Comparison of ENCODE assay signal across 8 mouse cellular contexts in the genomic region with DNA sequence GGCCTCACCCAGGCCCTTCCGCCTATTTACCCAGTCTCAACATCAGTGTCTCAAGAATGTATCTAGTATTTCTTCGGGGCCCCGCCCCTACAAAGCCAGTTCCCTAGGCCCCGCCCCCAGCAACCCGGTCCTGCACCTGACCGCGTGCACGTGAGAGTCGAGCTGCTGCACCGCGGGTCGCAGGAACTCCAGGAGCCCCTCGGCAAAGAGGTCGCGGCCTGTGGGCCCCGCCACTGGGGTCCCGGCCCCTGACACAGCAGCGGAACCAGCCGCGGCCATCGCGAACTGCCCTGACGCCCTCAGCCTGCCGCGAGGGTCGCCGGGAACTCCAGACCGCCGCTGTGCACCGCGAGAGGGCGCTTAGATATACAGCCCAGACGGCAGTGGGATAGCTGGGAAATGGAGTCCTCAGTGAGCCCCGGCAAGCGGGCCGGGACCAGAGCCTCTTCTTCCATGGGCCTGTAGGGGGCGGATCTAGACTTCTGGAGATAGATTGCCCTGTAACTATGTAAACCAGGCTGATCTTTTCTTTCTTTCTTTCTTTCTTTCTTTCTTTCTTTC. TPM values are rescaled to one million over a fixed set of nuclear protein-coding genes. Genes with fewer than 3 reads are reported as not detected.
DNase-seq lines count a peak whose midpoint lies in the region; ATAC-seq and TF ChIP-seq lines count a peak whose summit lies in the region.

A gene (minus strand): TSS at position 338 of the 561 bp plus-strand sequence.

- H3K36me3 ChIP-seq in CH12.LX (replicated peaks in 1 of 2; ENCODE audit: control insufficient read depth in 1 of 2, insufficient read depth in 1 of 2, low read length in 1 of 2): peaks cover 34 to 59% of the 10 kb centered on the region in 2 experiments
- H3K36me3 ChIP-seq in forebrain, embryonic 12.5 days (replicated peaks): peaks cover 42% of the 10 kb centered on the region
- H3K36me3 ChIP-seq in heart, postnatal 0 days (replicated peaks; ENCODE audit: control insufficient read depth, insufficient read depth, low read length): peaks cover 34% of the 10 kb centered on the region
- H3K36me3 ChIP-seq in liver, embryonic 16.5 days (ENCODE audit: control insufficient read depth, insufficient read depth): peaks cover 24% of the 10 kb centered on the region
- H3K36me3 ChIP-seq in neural tube, embryonic 13.5 days: peaks cover 47% of the 10 kb centered on the region
- peaks cover 2% of the 10 kb centered on the region; the same call in 1 of the 2 replicates for H3K36me3 ChIP-seq in testis, adult 2 months (ENCODE audit: control insufficient read depth, insufficient read depth, low read length)

- H3K9me3 ChIP-seq in CH12.LX (replicated peaks; ENCODE audit: low read length): no peaks in the 10 kb centered on the region
- H3K9me3 ChIP-seq in forebrain, embryonic 12.5 days: no peaks in the 10 kb centered on the region
- no peaks in the 10 kb centered on the region for H3K9me3 ChIP-seq in heart, postnatal 0 days (replicated peaks; ENCODE audit: control insufficient read depth, low read length)
- H3K9me3 ChIP-seq in liver, embryonic 16.5 days (replicated peaks; ENCODE audit: control insufficient read depth, low read length): no peaks in the 10 kb centered on the region
- no peaks in the 10 kb centered on the region for H3K9me3 ChIP-seq in neural tube, embryonic 13.5 days

- TF ChIP-seq POLR2A in CH12.LX (IDR thresholded peaks at IDR 0.05; ENCODE audit: low read depth, low read length): peak; percentile 86
- peak; percentile 86 for TF ChIP-seq POLR2A in testis, adult 2 months (IDR thresholded peaks at IDR 0.05; ENCODE audit: control insufficient read depth, low read depth, low read length)

- peak; percentile 24 to 89; a peak in 2 of 4 replicates for TF ChIP-seq CTCF in CH12.LX (conservative IDR thresholded peaks at IDR 0.05 in 1 of 2, IDR thresholded peaks at IDR 0.05 in 1 of 2; ENCODE audit: low read depth in 2 of 2, low read length in 2 of 2)
- TF ChIP-seq CTCF in heart, postnatal 0 days (IDR thresholded peaks at IDR 0.05; ENCODE audit: low read depth): peak; percentile 92
- peak; percentile 62; the same call in 1 of the 2 replicates for TF ChIP-seq CTCF in testis, adult 2 months (IDR thresholded peaks at IDR 0.05; ENCODE audit: control insufficient read depth, insufficient read depth, insufficient replicate concordance, low read depth, low read length)

- peak; percentile 98 for ATAC-seq in forebrain, embryonic 12.5 days (ENCODE audit: low FRiP score)
- ATAC-seq in heart, postnatal 0 days (ENCODE audit: insufficient read depth, low read depth): peak; percentile 99
- ATAC-seq in liver, embryonic 16.5 days (ENCODE audit: low read depth): peak; percentile 99
- ATAC-seq in neural tube, embryonic 13.5 days (ENCODE audit: low read depth): peak; percentile 98

- in situ Hi-C loops in CH12.LX (cut with MboI; ENCODE audit: low pct_ligation_motif_present, low pct_unique_long_range_greater_than_20kb, low sequenced_read_pairs): no loop called here

- peak within 1 kb of the TSS; percentile 44 for H3K27ac ChIP-seq in CH12.LX (ENCODE audit: insufficient read depth, low read depth)
- peak within 1 kb of the TSS; percentile 38; the same call in 1 of the 2 replicates for H3K27ac ChIP-seq in forebrain, embryonic 12.5 days
- peak within 1 kb of the TSS; percentile 82 for H3K27ac ChIP-seq in heart, postnatal 0 days (ENCODE audit: low read depth)
- peak within 1 kb of the TSS; percentile 79 for H3K27ac ChIP-seq in liver, embryonic 16.5 days (ENCODE audit: low read length)
- H3K27ac ChIP-seq in neural tube, embryonic 13.5 days (replicated peaks): peak within 1 kb of the TSS; percentile 61; the same call in 1 of the 2 replicates
- H3K27ac ChIP-seq in testis, adult 2 months (ENCODE audit: control insufficient read depth, insufficient read depth, low read depth, low read length): peak within 1 kb of the TSS; percentile 93

- dilution Hi-C loops in CH12.LX (cut with MboI; ENCODE audit: extremely low pct_ligation_motif_present, extremely low pct_unique_long_range_greater_than_20kb, low sequenced_read_pairs): no loop called here

- H3K4me3 ChIP-seq in CH12.LX (replicated peaks in 1 of 3; ENCODE audit: low read depth in 2 of 3, low read length in 2 of 3, poor library complexity in 1 of 3): peak within 1 kb of the TSS; percentile 67 to 79 (median 71)
- H3K4me3 ChIP-seq in forebrain, embryonic 12.5 days (replicated peaks): peak within 1 kb of the TSS; percentile 66
- peak within 1 kb of the TSS; percentile 95 for H3K4me3 ChIP-seq in heart, postnatal 0 days (ENCODE audit: low read depth, low read length)
- H3K4me3 ChIP-seq in liver, embryonic 16.5 days (ENCODE audit: low read depth, low read length): peak within 1 kb of the TSS; percentile 96
- peak within 1 kb of the TSS; percentile 62 for H3K4me3 ChIP-seq in neural tube, embryonic 13.5 days
- H3K4me3 ChIP-seq in testis, adult 2 months (ENCODE audit: control insufficient read depth, low read depth, low read length): peak within 1 kb of the TSS; percentile 96

- TF ChIP-seq RAD21 in CH12.LX (IDR thresholded peaks at IDR 0.05; ENCODE audit: low read depth, low read length): peak; percentile 41

- H3K9ac ChIP-seq in CH12.LX (ENCODE audit: insufficient read depth, low read depth): peak within 1 kb of the TSS; percentile 95
- H3K9ac ChIP-seq in forebrain, embryonic 12.5 days: peak within 1 kb of the TSS; percentile 72
- peak within 1 kb of the TSS; percentile 83 for H3K9ac ChIP-seq in heart, postnatal 0 days (replicated peaks; ENCODE audit: low read depth, low read length)
- peak within 1 kb of the TSS; percentile 89 for H3K9ac ChIP-seq in liver, embryonic 16.5 days (ENCODE audit: low read depth, low read length)
- peak within 1 kb of the TSS; percentile 78 for H3K9ac ChIP-seq in neural tube, embryonic 13.5 days

- peaks cover 7% of the 10 kb centered on the region; the same call in 1 of the 2 replicates for H3K79me2 ChIP-seq in CH12.LX (replicated peaks; ENCODE audit: control insufficient read depth, extremely low read depth, insufficient read depth, poor library complexity, severe bottlenecking)

- no peaks in the 10 kb centered on the region for H3K27me3 ChIP-seq in CH12.LX (replicated peaks)
- H3K27me3 ChIP-seq in forebrain, embryonic 12.5 days: no peaks in the 10 kb centered on the region
- H3K27me3 ChIP-seq in heart, postnatal 0 days (ENCODE audit: control insufficient read depth, insufficient read depth, low read length): no peaks in the 10 kb centered on the region
- no peaks in the 10 kb centered on the region for H3K27me3 ChIP-seq in liver, embryonic 16.5 days (ENCODE audit: control insufficient read depth, insufficient read depth, low read depth, low read length)
- H3K27me3 ChIP-seq in neural tube, embryonic 13.5 days: no peaks in the 10 kb centered on the region
- no peaks in the 10 kb centered on the region for H3K27me3 ChIP-seq in testis, adult 2 months (ENCODE audit: control insufficient read depth, insufficient read depth, low read length)

- peak within 1 kb of the TSS; percentile 87 for H3K4me2 ChIP-seq in CH12.LX (ENCODE audit: insufficient read depth, low read depth, poor library complexity, severe bottlenecking)
- H3K4me2 ChIP-seq in forebrain, embryonic 12.5 days: peak within 1 kb of the TSS; percentile 63
- peak within 1 kb of the TSS; percentile 82 for H3K4me2 ChIP-seq in heart, postnatal 0 days (ENCODE audit: low read depth, low read length)
- H3K4me2 ChIP-seq in liver, embryonic 16.5 days (ENCODE audit: low read depth, low read length): peak within 1 kb of the TSS; percentile 69
- peak within 1 kb of the TSS; percentile 72 for H3K4me2 ChIP-seq in neural tube, embryonic 13.5 days

- peak; percentile 96 for DNase-seq in CH12.LX (ENCODE audit: extremely low read depth)
- DNase-seq in c-Kit-positive CD71-positive TER-119-negative erythroid progenitor cells, embryonic 14.5 days (ENCODE audit: low read depth): peak; percentile 93
- peak; percentile 97 for DNase-seq in heart, postnatal 0 days (ENCODE audit: low spot score)
- peak; percentile 98 for DNase-seq in kidney, postnatal 4 days

- TF ChIP-seq EP300 in CH12.LX (IDR thresholded peaks at IDR 0.05; ENCODE audit: low read length): peak; percentile 14; the same call in 1 of the 2 replicates
- peak; percentile 84 for TF ChIP-seq EP300 in heart, postnatal 0 days (IDR thresholded peaks at IDR 0.05; ENCODE audit: low read depth)

- H3K4me1 ChIP-seq in CH12.LX (ENCODE audit: control insufficient read depth in 1 of 2, insufficient read depth in 2 of 2): peaks cover 0 to 11% of the 10 kb centered on the region in 2 experiments; a peak in 2 of 4 replicates
- H3K4me1 ChIP-seq in forebrain, embryonic 12.5 days: peaks cover 9% of the 10 kb centered on the region
- peaks cover 7% of the 10 kb centered on the region for H3K4me1 ChIP-seq in heart, postnatal 0 days (ENCODE audit: control insufficient read depth, insufficient read depth)
- H3K4me1 ChIP-seq in liver, embryonic 16.5 days (ENCODE audit: control insufficient read depth, low read depth, low read length): peaks cover 10% of the 10 kb centered on the region
- H3K4me1 ChIP-seq in neural tube, embryonic 13.5 days (replicated peaks): peaks cover 13% of the 10 kb centered on the region
- no peaks in the 10 kb centered on the region for H3K4me1 ChIP-seq in testis, adult 2 months (ENCODE audit: control insufficient read depth, insufficient read depth, low read length)

- WGBS in forebrain, embryonic 12.5 days: under 1% methylated on average over 37 of the region's 37 CpGs
- under 1% methylated on average over 37 of the region's 37 CpGs for WGBS in heart, postnatal 0 days
- WGBS in liver, embryonic 16.5 days (ENCODE audit: insufficient replicate concordance): under 1% methylated on average over 37 of the region's 37 CpGs
- WGBS in neural tube, embryonic 13.5 days: under 1% methylated on average over 37 of the region's 37 CpGs

TF ChIP-seq in CH12.LX, 34 proteins besides CTCF, POLR2A, EP300 and RAD21 (continues in another document):
- peak; percentile 76; the same call in 1 of the 2 replicates for TF ChIP-seq TCF12 (IDR thresholded peaks at IDR 0.05; ENCODE audit: low read depth, low read length)
- TF ChIP-seq ELF1 (IDR thresholded peaks at IDR 0.05; ENCODE audit: low read depth, low read length): peak; percentile 73
- peak; percentile 53 for TF ChIP-seq SMC3 (IDR thresholded peaks at IDR 0.05; ENCODE audit: low read depth, low read length)
- no peak for TF ChIP-seq ZC3H11A (IDR thresholded peaks at IDR 0.05; ENCODE audit: low read depth, low read length)

RNA-seq across cellular contexts. Expression of the gene that starts here (rescaled TPM):
- total RNA-seq in CH12.LX (2012; rRNA removed) (18.4 and 18.9 TPM in 2 replicates), CH12.LX (2014; rRNA removed) (39.8 and 42.0 TPM in 2 replicates)
- 33.0 and 37.8 TPM in 2 replicates for polyA plus RNA-seq in CH12.LX (2012; ENCODE audit: insufficient read length, low read depth)
- 71.7 and 73.2 TPM in 2 replicates for polyA plus RNA-seq in forebrain, embryonic 12.5 days (2016; fragmentation: Nextera tagmentation; extraction: Ambion mirVana)
- 44.3 and 59.2 TPM in 2 replicates for total RNA-seq in heart, postnatal 0 days (2014; rRNA removed; ENCODE audit: low replicate concordance)
- polyA plus RNA-seq in heart, postnatal 0 days (2015; fragmentation: Nextera tagmentation; extraction: Ambion mirVana): 85.5 and 90.5 TPM in 2 replicates
- 17.8 and 18.2 TPM in 2 replicates for polyA plus RNA-seq in liver, embryonic 16.5 days (2015; fragmentation: Nextera tagmentation; extraction: Ambion mirVana)
- 98.2 and 103 TPM in 2 replicates for polyA plus RNA-seq in neural tube, embryonic 13.5 days (2015; fragmentation: Nextera tagmentation; extraction: Ambion mirVana)
- polyA plus RNA-seq in testis, adult 2 months (2012; rRNA removed): 33.5 and 42.2 TPM in 2 replicates

Comparison
In these comparisons a context has a peak if more than half of its experiments do, and no peak if none do; other contexts are left out.
1. Peak in every context shown above with its lines: DNase-seq, ATAC-seq, H3K4me3 ChIP-seq and H3K27ac ChIP-seq.
2. H3K27ac ChIP-seq: peak in every context shown above with its lines; median percentile 93 in testis, adult 2 months; 82 in heart, postnatal 0 days; 79 in liver, embryonic 16.5 days; 61 in neural tube, embryonic 13.5 days; 44 in CH12.LX; 38 in forebrain, embryonic 12.5 days.